Mouse (Mus musculus) cerebellum, adult 9-11 months (tissue): ENCODE measurements around the gene Sorbs2.

ENCODE experiments used
- DNase-seq: peaks from one replicate; pipeline ENCODE4 v3.0.0; 2022

Gene Sorbs2

GRCm38 (mm10) chr8:45761053-45761452, 253.5 kb downstream of the Sorbs2 start:
- DNase-seq: no peak

- DNase-seq: no peak
Measured at GRCm38 (mm10) chr8:45762982-45763689, 255.5 kb downstream of the Sorbs2 start.

- peak; percentile 18 for DNase-seq
Measured at GRCm38 (mm10) chr8:45763690-45764342, 256.2 kb downstream of the Sorbs2 start.

- no peak for DNase-seq
Measured at GRCm38 (mm10) chr8:45766138-45766537, 258.6 kb downstream of the Sorbs2 start.

- no peak for DNase-seq
Measured at GRCm38 (mm10) chr8:45774841-45775240, 267.3 kb downstream of the Sorbs2 start.

- no peak for DNase-seq
Measured at GRCm38 (mm10) chr8:45775481-45775880, 267.9 kb downstream of the Sorbs2 start.

- no peak for DNase-seq
Measured at GRCm38 (mm10) chr8:45776366-45776765, 268.8 kb downstream of the Sorbs2 start.

GRCm38 (mm10) chr8:45776977-45777376, 269.4 kb downstream of the Sorbs2 start:
- no peak for DNase-seq

- DNase-seq: no peak
Measured at GRCm38 (mm10) chr8:45780585-45780984, 273.0 kb downstream of the Sorbs2 start.

GRCm38 (mm10) chr8:45788610-45789009, 281.0 kb downstream of the Sorbs2 start:
- no peak for DNase-seq

GRCm38 (mm10) chr8:45794847-45795246, 287.3 kb downstream of the Sorbs2 start:
- no peak for DNase-seq

- DNase-seq: peak; percentile 22
Measured at GRCm38 (mm10) chr8:45796331-45796740, 288.7 kb downstream of the Sorbs2 start.

GRCm38 (mm10) chr8:45799517-45799916, 291.9 kb downstream of the Sorbs2 start:
- no peak for DNase-seq

- no peak for DNase-seq
Measured at GRCm38 (mm10) chr8:45808597-45808996, 301.0 kb downstream of the Sorbs2 start.

GRCm38 (mm10) chr8:45816765-45817426, 309.3 kb downstream of the Sorbs2 start:
- peak; percentile 7 for DNase-seq

GRCm38 (mm10) chr8:45821650-45822049, 314.1 kb downstream of the Sorbs2 start:
- DNase-seq: no peak

GRCm38 (mm10) chr8:45829985-45830548, 322.5 kb downstream of the Sorbs2 start:
- DNase-seq: no peak

GRCm38 (mm10) chr8:45833896-45834295, 326.3 kb downstream of the Sorbs2 start:
- no peak for DNase-seq

GRCm38 (mm10) chr8:45843306-45843705, 335.7 kb downstream of the Sorbs2 start:
- no peak for DNase-seq

GRCm38 (mm10) chr8:45844097-45844885, 336.7 kb downstream of the Sorbs2 start:
- peak; percentile 63 for DNase-seq

- DNase-seq: no peak
Measured at GRCm38 (mm10) chr8:45844911-45845481, 337.4 kb downstream of the Sorbs2 start.

GRCm38 (mm10) chr8:45845906-45846305, 338.3 kb downstream of the Sorbs2 start:
- DNase-seq: no peak
